Mouse (Mus musculus) hindlimb bud, embryonic 11.5 days (tissue): ENCODE data around the gene Tmem135.
"Not testable (repeated sequence)": the region's sequence is repeated elsewhere in the genome, so short reads cannot be mapped to it uniquely, and the experiment has no call there.

ENCODE experiments used
- DNase-seq: peaks from one replicate; pipeline ENCODE4 v3.0.0-alpha.2; 2012; ENCODE audit warnings: low read depth, low spot score; ENCODE audit errors: extremely low spot score

Gene Tmem135

GRCm38 (mm10) chr7:89329896-89330295, 74.1 kb downstream of the Tmem135 start:
- DNase-seq, result no peak

GRCm38 (mm10) chr7:89327731-89328130, 76.3 kb downstream of the Tmem135 start:
- no peak for DNase-seq

GRCm38 (mm10) chr7:89326761-89327160, 77.3 kb downstream of the Tmem135 start:
- no peak for DNase-seq

GRCm38 (mm10) chr7:89326202-89326601, 77.8 kb downstream of the Tmem135 start:
- DNase-seq, result no peak

GRCm38 (mm10) chr7:89322741-89323140, 81.3 kb downstream of the Tmem135 start:
- DNase-seq, result not testable (repeated sequence)

GRCm38 (mm10) chr7:89319351-89319750, 84.7 kb downstream of the Tmem135 start:
- no peak for DNase-seq

- DNase-seq, result not testable (repeated sequence)
These were observed 86.9 kb downstream of the Tmem135 start for GRCm38 (mm10) chr7:89317088-89317487.

GRCm38 (mm10) chr7:89316112-89316511, 87.9 kb downstream of the Tmem135 start:
- DNase-seq, result no peak

GRCm38 (mm10) chr7:89311555-89311954, 92.5 kb downstream of the Tmem135 start:
- no peak for DNase-seq

- DNase-seq, result no peak
These were observed 95.1 kb downstream of the Tmem135 start for GRCm38 (mm10) chr7:89308926-89309325.

GRCm38 (mm10) chr7:89308238-89308637, 95.8 kb downstream of the Tmem135 start:
- no peak for DNase-seq

- no peak for DNase-seq
These were observed 97.2 kb downstream of the Tmem135 start for GRCm38 (mm10) chr7:89306831-89307230.

- no peak for DNase-seq
These were observed 99.1 kb downstream of the Tmem135 start for GRCm38 (mm10) chr7:89304958-89305357.

GRCm38 (mm10) chr7:89303765-89304164, 100.3 kb downstream of the Tmem135 start:
- no peak for DNase-seq

- DNase-seq, result no peak
These were observed 105.0 kb downstream of the Tmem135 start for GRCm38 (mm10) chr7:89298911-89299458.

- DNase-seq, result no peak
These were observed 107.1 kb downstream of the Tmem135 start for GRCm38 (mm10) chr7:89296941-89297340.

- no peak for DNase-seq
These were observed 121.4 kb downstream of the Tmem135 start for GRCm38 (mm10) chr7:89282664-89283063.

- DNase-seq, result not testable (repeated sequence)
These were observed 133.6 kb downstream of the Tmem135 start for GRCm38 (mm10) chr7:89270438-89270837.

GRCm38 (mm10) chr7:89269826-89270225, 134.2 kb downstream of the Tmem135 start:
- no peak for DNase-seq

GRCm38 (mm10) chr7:89267542-89267941, 136.5 kb downstream of the Tmem135 start:
- no peak for DNase-seq

GRCm38 (mm10) chr7:89266017-89266760, 137.8 kb downstream of the Tmem135 start:
- DNase-seq, result no peak

- no peak for DNase-seq
These were observed 143.1 kb downstream of the Tmem135 start for GRCm38 (mm10) chr7:89260966-89261365.

GRCm38 (mm10) chr7:89258832-89259231, 145.2 kb downstream of the Tmem135 start:
- no peak for DNase-seq
